Mouse (Mus musculus): ENCODE results near the gene Xxylt1. TPM values are rescaled to one million over a fixed set of nuclear protein-coding genes. Genes with fewer than 3 reads are reported as not detected.

The Xxylt1 gene
- total RNA-seq, 2 experiments from 2014 or later: 13.0 to 13.7 TPM

- no peak for DNase-seq
- intact Hi-C loops (cut with DNase I): no loop called here
These were observed 146.9 kb downstream of the Xxylt1 start for GRCm38 (mm10) chr16:30934205-30934780.

DNA sequence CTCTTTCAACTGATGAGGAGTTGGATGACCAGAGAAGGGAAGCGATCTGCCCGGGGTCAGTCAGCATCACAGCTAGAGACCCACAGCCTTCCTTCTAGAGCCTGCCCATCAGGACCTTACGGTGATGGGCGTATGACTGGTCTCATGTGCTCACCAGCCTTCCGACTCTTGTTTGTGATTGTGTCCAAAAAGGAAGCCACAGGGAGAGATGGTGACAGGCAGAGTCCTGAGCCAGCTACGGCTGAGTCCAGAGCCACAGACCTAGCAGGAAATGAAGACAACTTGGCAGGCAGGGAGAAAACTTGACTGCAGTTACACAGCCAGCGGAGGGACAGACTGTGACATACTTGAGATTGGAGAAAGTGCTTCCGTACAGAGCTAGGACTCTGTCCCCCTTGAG, 147.9 kb downstream of the Xxylt1 start:
- intact Hi-C loops (cut with DNase I): no loop called here
- DNase-seq: no peak

DNA sequence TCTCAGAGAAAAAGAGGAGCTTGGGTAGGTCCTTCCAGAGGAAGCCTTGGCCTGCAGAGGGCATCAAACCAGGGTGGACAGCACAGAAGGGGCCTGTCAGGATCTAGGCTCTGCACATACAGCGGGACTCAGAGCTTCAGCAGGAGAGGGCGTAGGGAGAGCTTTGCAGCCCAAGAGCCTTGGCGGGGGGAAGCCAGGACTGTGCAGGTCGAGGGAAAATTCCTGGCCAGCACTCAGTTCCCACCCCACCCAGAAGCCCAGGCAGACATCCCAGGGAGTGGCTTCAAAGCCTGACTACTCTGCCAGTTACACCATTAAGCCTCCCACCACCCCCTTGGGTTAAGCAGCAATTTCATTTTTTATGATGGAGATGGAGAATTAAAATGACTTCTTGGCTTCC, 148.4 kb downstream of the Xxylt1 start:
- no peak for DNase-seq
- intact Hi-C loops (cut with DNase I): no loop called here

DNA sequence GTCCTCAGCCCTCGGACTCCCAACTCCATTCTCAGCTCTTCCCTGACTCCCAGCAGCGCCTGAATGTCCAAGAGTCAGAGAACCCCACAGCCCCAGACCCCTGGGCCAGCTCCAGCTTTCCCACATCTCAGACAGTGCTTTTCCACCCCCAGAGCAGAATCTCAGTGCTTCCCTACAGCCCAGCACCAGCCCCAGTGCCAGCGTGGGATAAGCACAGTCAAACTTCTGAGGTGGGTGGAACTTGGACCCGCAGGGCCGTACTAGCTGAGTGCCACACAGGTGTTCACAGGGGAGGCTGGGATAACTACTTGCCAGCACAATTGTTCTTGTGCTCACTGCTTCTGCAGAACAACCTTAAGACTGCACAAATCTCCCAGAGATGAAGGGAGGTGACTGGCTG, 149.0 kb downstream of the Xxylt1 start:
- DNase-seq: no peak
- intact Hi-C loops (cut with DNase I): no loop called here

DNA sequence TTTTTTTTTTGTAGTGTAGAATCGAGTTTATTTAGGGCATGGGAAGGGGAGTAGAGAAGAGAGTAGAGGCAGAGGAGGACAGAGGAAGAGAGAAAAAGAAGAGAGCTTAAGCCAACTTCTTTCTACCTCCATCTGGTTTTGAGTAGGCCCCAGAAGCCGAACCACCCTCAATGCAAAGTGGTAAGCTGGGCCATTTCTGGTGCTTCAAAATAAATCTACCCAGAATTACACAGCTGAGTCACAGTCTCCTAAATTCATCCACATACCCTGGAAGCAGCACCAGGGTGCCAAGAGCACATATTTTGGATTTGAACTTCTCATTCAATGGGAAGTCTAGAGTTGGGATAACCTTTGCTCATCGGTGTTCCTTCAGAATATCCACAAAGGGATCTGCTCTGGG, 152.1 kb downstream of the Xxylt1 start:
- intact Hi-C loops (cut with DNase I): no loop called here
- DNase-seq: no peak

DNA sequence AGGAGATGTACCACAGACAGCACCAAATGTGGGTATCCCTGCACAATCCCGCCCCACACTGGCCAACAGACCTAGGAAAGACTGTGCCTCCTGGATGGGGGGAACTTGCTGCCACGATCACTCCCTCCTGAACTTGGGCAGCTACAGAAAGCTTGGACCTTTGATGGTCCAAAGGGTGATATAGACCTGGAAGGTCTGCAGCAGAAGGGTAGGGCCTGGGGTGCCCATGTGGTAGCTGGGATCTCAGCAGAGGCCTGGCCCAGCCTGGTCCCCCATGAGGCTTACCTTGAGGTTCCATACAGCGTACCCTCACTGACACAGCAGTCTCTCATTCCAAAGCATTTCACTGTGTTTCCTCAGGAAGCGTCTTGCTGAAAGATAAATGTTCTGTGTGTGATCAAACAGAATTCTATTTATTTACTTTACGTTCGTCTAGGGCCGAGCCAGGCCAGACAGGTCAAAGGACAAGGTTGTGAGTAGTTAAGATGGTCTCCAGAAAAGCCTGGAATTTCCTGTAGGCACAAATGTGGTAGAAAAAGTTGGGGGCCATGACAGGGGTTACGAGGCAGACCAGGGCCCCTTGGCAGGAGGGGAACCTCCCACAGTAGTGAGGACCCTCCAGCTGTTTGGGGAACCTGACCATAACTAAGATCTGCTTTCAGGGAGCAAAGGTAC, 153.0 kb downstream of the Xxylt1 start:
- no peak for DNase-seq
- intact Hi-C loops (cut with DNase I): no loop called here

- intact Hi-C loops (cut with DNase I): no loop called here
- DNase-seq: no peak
These were observed 155.7 kb downstream of the Xxylt1 start for GRCm38 (mm10) chr16:30925496-30925895.

- intact Hi-C loops (cut with DNase I): no loop called here
- DNase-seq: no peak
These were observed 157.3 kb downstream of the Xxylt1 start for GRCm38 (mm10) chr16:30923899-30924298.

- no peak for DNase-seq
- intact Hi-C loops (cut with DNase I): no loop called here
These were observed 158.7 kb downstream of the Xxylt1 start for GRCm38 (mm10) chr16:30922548-30922947.

DNA sequence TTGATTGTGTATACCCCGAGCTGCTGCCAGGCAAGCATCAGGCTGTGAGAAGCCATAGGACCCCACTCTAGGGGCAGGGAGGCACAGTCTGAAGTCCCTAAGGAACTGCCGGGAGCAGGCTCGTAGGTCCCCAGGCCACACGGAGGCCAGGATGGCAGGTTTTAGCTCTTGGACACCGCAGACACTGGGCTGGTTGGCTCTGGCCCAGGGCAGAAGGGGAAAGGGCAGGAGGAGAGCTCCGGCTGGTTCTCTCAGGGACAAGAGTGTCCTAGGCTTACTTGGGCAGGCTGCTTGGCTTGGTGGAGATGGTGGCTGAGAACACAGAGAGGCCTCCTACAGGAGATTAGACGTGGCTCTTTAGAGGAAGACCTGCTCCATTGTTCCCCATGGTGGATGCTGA, 162.4 kb downstream of the Xxylt1 start:
- intact Hi-C loops (cut with DNase I): no loop called here
- no peak for DNase-seq

GRCm38 (mm10) chr16:30916931-30917330, 164.3 kb downstream of the Xxylt1 start:
- intact Hi-C loops (cut with DNase I): no loop called here
- DNase-seq: no peak

GRCm38 (mm10) chr16:30915611-30916220, 165.5 kb downstream of the Xxylt1 start:
- no peak for DNase-seq
- intact Hi-C loops (cut with DNase I): no loop called here

Other genes starting within 250 kb of the Xxylt1 start
- gene Acap2, start 119.8 kb upstream of the Xxylt1 start, total RNA-seq (2021): 10 to 100 TPM; 27.4 to 29.3 TPM
- 100 to 1,000 TPM in 1 of 2 experiments, 10 to 100 TPM in 1; 97.4 to 101 TPM for gene Ppp1r2, start 193.8 kb upstream of the Xxylt1 start, total RNA-seq (2021)
- gene Apod, start 233.4 kb upstream of the Xxylt1 start, total RNA-seq (2021): 1 to 10 TPM; 2.1 to 3.0 TPM